Mouse (Mus musculus) liver, adult 2 months (tissue): ENCODE data around the gene Tcl1b5. TPM values are rescaled to one million over a fixed set of nuclear protein-coding genes. Genes with fewer than 3 reads are reported as not detected.
"Not testable (repeated sequence)": the region's sequence is repeated elsewhere in the genome, so short reads cannot be mapped to it uniquely, and the experiment has no call there.

ENCODE experiments used
- DNase-seq: peaks from one replicate; pipeline ENCODE4 v3.0.0-alpha.2; 2011; ENCODE audit warnings: low read depth, low spot score; ENCODE audit errors: extremely low read depth
- H3K27ac ChIP-seq: fragments of 200-500 bp; replicated peaks from 2 replicates; pipeline ENCODE4 v1.5.1; 2012; ENCODE audit warnings: low read depth, mild to moderate bottlenecking, control low read depth, inconsistent platforms, low read length; ENCODE audit not compliant: insufficient read depth
- H3K27me3 ChIP-seq: fragments of 200-500 bp; 2 replicates; pipeline ENCODE4 v1.6.1; 2012; ENCODE audit warnings: mild to moderate bottlenecking, moderate library complexity, low read length, inconsistent platforms; ENCODE audit not compliant: control insufficient read depth, insufficient read depth
- H3K36me3 ChIP-seq: fragments of 200-500 bp; 2 replicates; pipeline ENCODE4 v1.6.1; 2012; ENCODE audit warnings: low read length, inconsistent platforms; ENCODE audit not compliant: control insufficient read depth, insufficient read depth
- H3K4me1 ChIP-seq: fragments of 200-500 bp; 2 replicates; pipeline ENCODE4 v1.6.1; 2011; ENCODE audit warnings: low read length; ENCODE audit not compliant: control insufficient read depth, insufficient read depth
- H3K4me3 ChIP-seq: fragments of 200-500 bp; 2 replicates; pipeline ENCODE4 v1.5.1; 2011; ENCODE audit warnings: low read depth, mild to moderate bottlenecking, control low read depth, low read length, moderate library complexity; ENCODE audit not compliant: insufficient read depth
- H3K79me2 ChIP-seq: fragments of 200-500 bp; 2 replicates; pipeline ENCODE4 v1.6.1; 2012; ENCODE audit warnings: inconsistent platforms, mild to moderate bottlenecking, low read length, moderate library complexity; ENCODE audit not compliant: control insufficient read depth, insufficient read depth
- H3K9ac ChIP-seq: fragments of 200-500 bp; 2 replicates; pipeline ENCODE4 v1.6.1; 2012; ENCODE audit warnings: low read depth, mild to moderate bottlenecking, control low read depth, inconsistent platforms, low read length
- CTCF ChIP-seq: fragments of 200-500 bp; IDR thresholded peaks from 2 replicates; pipeline ENCODE4 v1.5.1; 2011; ENCODE audit warnings: low read depth, low read length, control low read depth
- POLR2A ChIP-seq: fragments of 200-500 bp; IDR thresholded peaks from 2 replicates; pipeline ENCODE4 v1.6.1; 2011; ENCODE audit warnings: low read length, control low read depth; ENCODE audit not compliant: insufficient read depth; ENCODE audit errors: extremely low read depth
- WGBS: fragments of 180-500 bp; shearing (Covaris S2); methylation state at CpG from one replicate; pipeline ENCODE4 v1.1.7; 2018; 5-methylcytosine and 5-hydroxymethylcytosine counted together
- polyA plus RNA-seq: library from polyadenylated mRNA; depleted of rRNA; stranded (reverse); fragments of >200 nt; gene quantifications from 2 replicates; pipeline ENCODE4 v1.2.3, GENCODE M21; 2012
- total RNA-seq: library from RNA; depleted of rRNA; stranded (reverse); fragments of >200 nt; gene quantifications from 2 replicates; pipeline ENCODE4 v1.2.3, GENCODE M21; 2014

Tcl1b5 gene
- total and polyA plus RNA-seq, 2 experiments = not detected

DNA sequence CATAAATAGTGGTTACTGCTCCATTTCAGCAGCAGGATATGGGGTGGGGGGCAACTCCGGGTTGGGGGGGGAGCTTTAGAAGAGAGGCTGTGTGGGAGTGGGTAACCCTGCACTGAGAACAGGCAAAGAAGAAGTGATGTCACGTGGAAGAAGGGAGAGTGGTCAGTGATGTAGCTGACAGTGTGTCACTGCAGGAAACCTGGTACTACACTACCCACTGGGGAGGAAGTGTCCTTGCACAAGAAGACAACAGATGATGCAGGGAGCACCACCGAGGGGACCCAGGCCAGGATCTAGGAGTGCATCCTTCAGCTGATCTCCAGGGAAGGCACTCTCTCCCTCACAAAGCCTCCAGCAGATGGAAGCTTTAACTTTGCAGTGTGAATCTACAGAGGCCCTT lies 9.4 kb upstream of the Tcl1b5 start:
- no peak overlapping the region for H3K9ac ChIP-seq
- H3K27me3 ChIP-seq = no peaks in the 10 kb centered on the region

DNA sequence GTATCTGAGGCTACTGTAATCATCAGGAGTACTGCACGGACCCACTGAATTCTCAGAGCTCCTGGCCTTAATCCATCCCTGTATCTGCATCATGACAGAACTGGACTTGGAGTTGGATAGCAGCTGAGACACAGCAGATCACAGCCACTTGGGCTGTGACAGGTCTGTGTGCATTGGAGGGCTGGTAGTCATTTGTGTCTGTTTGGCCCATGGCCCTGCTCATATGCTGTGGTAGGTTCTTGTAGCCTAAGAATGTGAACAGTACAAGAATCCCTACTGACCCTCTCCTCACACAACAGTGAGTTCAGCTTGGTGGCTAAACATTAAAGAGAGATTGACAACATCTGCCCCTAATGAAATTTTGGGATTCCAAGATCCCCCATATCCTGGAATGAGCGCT lies 2.8 kb upstream of the Tcl1b5 start:
- H3K4me3 ChIP-seq = no peak overlapping the region
- WGBS = 81% methylated on average over 2 of the region's 2 CpGs
- H3K27me3 ChIP-seq = no peaks in the 10 kb centered on the region
- no peaks in the 10 kb centered on the region for H3K4me1 ChIP-seq
- no peaks in the 10 kb centered on the region for H3K36me3 ChIP-seq
- TF ChIP-seq CTCF (no peak), POLR2A (no peak)
- H3K27ac ChIP-seq = no peak overlapping the region
- no peak for DNase-seq
- no peak overlapping the region for H3K9ac ChIP-seq
- H3K79me2 ChIP-seq = no peaks in the 10 kb centered on the region

More for the DNA sequence above, 9.4 kb upstream of the Tcl1b5 start:
- no peaks in the 10 kb centered on the region for H3K36me3 ChIP-seq
- H3K27ac ChIP-seq = no peak overlapping the region
- no peaks in the 10 kb centered on the region for H3K4me1 ChIP-seq
- 70% methylated on average over 3 of the region's 3 CpGs for WGBS
- no peak for TF ChIP-seq CTCF
- H3K79me2 ChIP-seq = no peaks in the 10 kb centered on the region
- H3K4me3 ChIP-seq = no peak overlapping the region
- no peak for DNase-seq

DNA sequence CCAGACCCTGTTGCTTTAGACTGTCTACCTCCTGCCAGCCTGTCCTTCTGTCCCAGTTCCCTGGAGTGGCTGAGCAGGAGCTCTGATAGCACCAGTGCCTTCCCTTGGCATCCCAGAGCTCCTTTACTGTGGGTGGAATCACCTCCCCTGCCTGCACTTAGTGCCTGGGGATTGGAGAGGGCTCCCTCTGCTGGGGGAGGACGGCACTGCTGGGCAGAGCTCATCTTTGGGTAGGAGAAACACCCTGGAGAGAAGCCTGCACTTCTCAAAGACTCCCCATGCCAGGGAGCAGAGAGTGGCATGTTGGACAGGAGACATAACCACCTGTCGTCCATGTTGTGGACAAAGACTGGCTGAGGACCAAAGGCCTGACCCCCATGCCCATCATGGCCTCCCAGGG lies 1.8 kb upstream of the Tcl1b5 start:
- not testable (repeated sequence) for DNase-seq, H3K27me3 ChIP-seq, H3K4me3 ChIP-seq, H3K79me2 ChIP-seq, H3K36me3 ChIP-seq, H3K9ac ChIP-seq, H3K27ac ChIP-seq, H3K4me1 ChIP-seq
- 20% methylated on average over 2 of the region's 2 CpGs for WGBS
- peak; percentile 23; the same call in 1 of the 2 replicates for TF ChIP-seq CTCF

DNA sequence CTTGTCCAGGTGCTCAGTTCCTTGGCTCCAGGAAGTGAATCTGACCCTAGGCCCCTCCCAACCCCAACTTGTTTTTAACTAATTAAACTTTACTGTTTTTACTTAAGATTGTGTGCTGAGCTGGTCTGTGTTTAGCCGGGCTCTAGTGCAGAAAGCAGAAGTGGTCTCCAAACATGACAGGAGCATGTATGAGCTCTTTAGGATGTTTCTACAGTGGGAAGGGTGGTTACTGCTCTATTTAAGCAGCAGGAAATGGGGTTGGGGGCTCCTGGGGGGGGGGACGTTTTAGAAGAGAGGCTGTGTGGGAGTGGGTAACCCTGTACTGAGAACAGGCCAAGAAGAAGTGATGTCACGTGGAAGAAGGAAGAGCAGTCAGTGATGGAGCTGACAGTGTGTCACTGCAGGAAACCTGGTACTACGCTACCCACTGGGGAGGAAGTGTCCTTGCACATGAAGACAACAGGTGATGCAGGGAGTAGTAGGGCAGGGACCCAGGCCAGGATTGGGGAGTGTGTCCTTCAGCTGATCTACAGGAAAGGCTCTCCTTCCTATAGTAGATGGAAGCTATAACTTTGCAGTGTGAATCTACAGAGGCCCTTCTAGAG lies 5.0 kb downstream of the Tcl1b5 start:
- DNase-seq, H3K27me3 ChIP-seq, H3K27ac ChIP-seq, H3K4me1 ChIP-seq, H3K79me2 ChIP-seq, H3K36me3 ChIP-seq, H3K4me3 ChIP-seq, H3K9ac ChIP-seq: not testable (repeated sequence)
- WGBS = 62% methylated on average over 4 of the region's 4 CpGs

DNA sequence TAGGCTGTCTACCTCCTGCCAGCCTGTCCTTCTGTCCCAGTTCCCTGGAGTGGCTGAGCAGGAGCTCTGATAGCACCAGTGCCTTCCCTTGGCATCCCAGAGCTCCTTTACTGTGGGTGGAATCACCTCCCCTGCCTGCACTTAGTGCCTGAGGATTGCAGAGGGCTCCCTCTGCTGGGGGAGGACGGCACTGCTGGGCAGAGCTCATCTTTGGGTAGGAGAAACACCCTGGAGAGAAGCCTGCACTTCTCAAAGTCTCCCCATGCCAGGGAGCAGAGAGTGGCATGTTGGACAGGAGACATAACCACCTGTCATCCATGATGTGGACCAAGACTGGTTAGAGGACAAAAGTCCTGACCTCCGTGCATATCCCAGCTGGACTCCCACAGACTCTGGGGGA lies 12.8 kb downstream of the Tcl1b5 start:
- WGBS = 33% methylated on average over 2 of the region's 2 CpGs
- H3K27ac ChIP-seq, H3K79me2 ChIP-seq, H3K27me3 ChIP-seq, H3K9ac ChIP-seq, H3K36me3 ChIP-seq, DNase-seq, H3K4me3 ChIP-seq, H3K4me1 ChIP-seq: not testable (repeated sequence)
- peak; percentile 36 for TF ChIP-seq CTCF

- not testable (repeated sequence) for H3K27me3 ChIP-seq, H3K4me3 ChIP-seq, H3K4me1 ChIP-seq, H3K36me3 ChIP-seq, DNase-seq, H3K79me2 ChIP-seq, H3K9ac ChIP-seq, H3K27ac ChIP-seq
- 90% methylated on average over 6 of the region's 6 CpGs for WGBS
These were observed 14.6 kb downstream of the Tcl1b5 start, which contains the start of gene Tcl1b3 for GRCm38 (mm10) chr12:105190743-105191142. Tcl1b3 (plus strand) TSS chr12:105191043.

DNA sequence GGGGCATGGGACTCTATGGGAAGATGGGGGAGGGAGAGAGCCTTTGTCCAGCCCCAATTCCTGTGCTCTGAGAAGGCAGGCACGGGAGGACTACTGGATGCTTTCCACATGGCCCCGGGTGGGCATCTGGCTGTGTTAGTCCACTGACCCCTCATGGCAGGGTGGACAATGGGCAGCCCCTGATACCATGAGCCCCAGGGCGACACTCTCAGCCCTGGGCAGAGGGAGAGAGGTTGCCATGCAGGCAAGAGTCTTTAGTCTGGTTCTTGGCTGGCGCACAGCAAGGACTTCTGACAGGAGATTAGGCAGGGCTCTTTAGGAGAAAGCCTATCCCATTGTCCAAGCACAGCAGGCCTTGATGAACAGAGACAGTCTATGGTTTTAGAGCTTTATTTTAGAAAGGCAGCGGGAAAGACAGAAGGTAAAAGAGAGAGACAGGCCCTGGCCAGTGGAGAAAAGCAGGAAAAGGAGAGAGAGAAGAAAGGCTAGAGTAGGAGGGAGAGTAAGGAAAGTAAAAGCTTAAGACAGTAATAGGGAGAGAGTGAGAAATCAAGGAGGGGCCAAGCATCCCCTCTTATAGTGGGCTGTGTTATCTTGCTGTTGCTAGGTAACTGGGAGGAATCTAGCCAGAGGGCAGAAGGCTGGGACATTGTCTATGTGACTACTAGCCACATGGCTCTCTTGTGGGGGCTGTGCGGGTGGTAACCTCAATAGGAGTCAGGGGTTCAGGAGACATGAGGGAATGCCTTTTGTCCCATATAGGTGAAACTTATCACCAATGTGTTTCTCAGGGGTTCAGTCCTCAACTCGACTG lies 23.7 kb downstream of the Tcl1b5 start:
- WGBS = 58% methylated on average over 7 of the region's 7 CpGs
- not testable (repeated sequence) for DNase-seq

GRCm38 (mm10) chr12:105201657-105202056 lies 25.5 kb downstream of the Tcl1b5 start, which contains the start of gene Tcl1b4:
Tcl1b4 (plus strand) TSS chr12:105201957.
- H3K36me3 ChIP-seq, H3K27ac ChIP-seq, H3K79me2 ChIP-seq, H3K4me1 ChIP-seq, H3K27me3 ChIP-seq, H3K4me3 ChIP-seq, DNase-seq, H3K9ac ChIP-seq: not testable (repeated sequence)
- 74% methylated on average over 1 of the region's 1 CpGs for WGBS

More for the DNA sequence above, 23.7 kb downstream of the Tcl1b5 start:
- not testable (repeated sequence) for H3K9ac ChIP-seq, H3K27me3 ChIP-seq, H3K79me2 ChIP-seq, H3K36me3 ChIP-seq, H3K4me1 ChIP-seq, H3K4me3 ChIP-seq, H3K27ac ChIP-seq
